Mouse (Mus musculus): ENCODE results near the gene Tmed9.
A peak's percentile ranks its signal among the peaks of the same experiment; 100 is the strongest.
"Not testable (repeated sequence)": the region's sequence is repeated elsewhere in the genome, so short reads cannot be mapped to it uniquely, and the experiment has no call there.

Tmed9 gene

GRCm38 (mm10) chr13:55567949-55568348 lies 5.6 kb upstream of the Tmed9 start:
- DNase-seq (ENCODE audit: low read depth, low spot score), result no peak

GRCm38 (mm10) chr13:55568524-55568923 lies 5.0 kb upstream of the Tmed9 start:
- not testable (repeated sequence) for DNase-seq (ENCODE audit: low read depth, low spot score)

GRCm38 (mm10) chr13:55569726-55570285 lies 3.7 kb upstream of the Tmed9 start:
- DNase-seq (ENCODE audit: low read depth, low spot score), result no peak

GRCm38 (mm10) chr13:55570286-55570973 lies 3.1 kb upstream of the Tmed9 start:
- no peak for DNase-seq (ENCODE audit: low read depth, low spot score)

GRCm38 (mm10) chr13:55571027-55571751 lies 2.3 kb upstream of the Tmed9 start, which contains the start of gene Fam193b:
TSS of gene Fam193b (minus strand) at chr13:55571120.
- DNase-seq (ENCODE audit: low read depth, low spot score), result peak; percentile 79

- DNase-seq (ENCODE audit: low read depth, low spot score), result no peak
These were observed 1.6 kb upstream of the Tmed9 start for GRCm38 (mm10) chr13:55571977-55572376.

GRCm38 (mm10) chr13:55574321-55574720 lies 789 bp downstream of the Tmed9 start:
- DNase-seq (ENCODE audit: low read depth, low spot score), result no peak

- no peak for DNase-seq (ENCODE audit: low read depth, low spot score)
These were observed 2.4 kb downstream of the Tmed9 start for GRCm38 (mm10) chr13:55575932-55576331.

GRCm38 (mm10) chr13:55576872-55577271 lies 3.3 kb downstream of the Tmed9 start:
- DNase-seq (ENCODE audit: low read depth, low spot score), result not testable (repeated sequence)

GRCm38 (mm10) chr13:55578086-55578485 lies 4.6 kb downstream of the Tmed9 start:
- DNase-seq (ENCODE audit: low read depth, low spot score), result no peak

GRCm38 (mm10) chr13:55591961-55592490 lies 18.5 kb downstream of the Tmed9 start:
- DNase-seq (ENCODE audit: low read depth, low spot score), result no peak

- DNase-seq (ENCODE audit: low read depth, low spot score), result peak; percentile 83
These were observed 19.2 kb downstream of the Tmed9 start for GRCm38 (mm10) chr13:55592512-55593253.

GRCm38 (mm10) chr13:55593254-55593747 lies 19.8 kb downstream of the Tmed9 start:
- no peak for DNase-seq (ENCODE audit: low read depth, low spot score)

GRCm38 (mm10) chr13:55595375-55595774 lies 21.8 kb downstream of the Tmed9 start:
- DNase-seq (ENCODE audit: low read depth, low spot score), result no peak

- DNase-seq (ENCODE audit: low read depth, low spot score), result no peak
These were observed 23.3 kb downstream of the Tmed9 start for GRCm38 (mm10) chr13:55596802-55597201.

GRCm38 (mm10) chr13:55599566-55600540 lies 26.3 kb downstream of the Tmed9 start, which contains the start of gene B4galt7:
TSS of gene B4galt7 (plus strand) at chr13:55599896.
- DNase-seq (ENCODE audit: low read depth, low spot score), result peak; percentile 59

GRCm38 (mm10) chr13:55600657-55601056 lies 27.1 kb downstream of the Tmed9 start:
- DNase-seq (ENCODE audit: low read depth, low spot score), result no peak

- no peak for DNase-seq (ENCODE audit: low read depth, low spot score)
These were observed 28.1 kb downstream of the Tmed9 start for GRCm38 (mm10) chr13:55601611-55602010.

- no peak for DNase-seq (ENCODE audit: low read depth, low spot score)
These were observed 31.1 kb downstream of the Tmed9 start for GRCm38 (mm10) chr13:55604606-55605005.
